Mouse (Mus musculus) olfactory bulb, adult 2 months (tissue): Measurements from ENCODE around the gene AL731706.1. TPM values are rescaled to one million over a fixed set of nuclear protein-coding genes. Genes with fewer than 3 reads are reported as not detected.
"Not testable (repeated sequence)": the region's sequence is repeated elsewhere in the genome, so short reads cannot be mapped to it uniquely, and the experiment has no call there.

Experiments
- H3K27ac ChIP-seq: fragments of 200-500 bp; 2 replicates; pipeline ENCODE4 v1.5.1; 2012; ENCODE audit warnings: low read depth, low read length; ENCODE audit not compliant: insufficient read depth
- H3K4me1 ChIP-seq: fragments of 200-500 bp; 2 replicates; pipeline ENCODE4 v1.6.1; 2012; ENCODE audit warnings: low read length; ENCODE audit not compliant: control insufficient read depth, insufficient read depth
- H3K4me3 ChIP-seq: fragments of 200-500 bp; 2 replicates; pipeline ENCODE4 v1.5.1; 2012; ENCODE audit warnings: mild to moderate bottlenecking, low read depth, low read length, moderate library complexity; ENCODE audit not compliant: insufficient read depth
- CTCF ChIP-seq: fragments of 200-500 bp; IDR thresholded peaks from 2 replicates; pipeline ENCODE4 v1.5.1; 2012; ENCODE audit warnings: low read depth, mild to moderate bottlenecking, low read length, moderate library complexity; ENCODE audit not compliant: insufficient read depth
- POLR2A ChIP-seq: fragments of 200-500 bp; IDR thresholded peaks from 2 replicates; pipeline ENCODE4 v1.6.1; 2012; ENCODE audit warnings: mild to moderate bottlenecking, low read depth, low read length, moderate library complexity; ENCODE audit not compliant: insufficient read depth
- WGBS: fragments of 180-500 bp; shearing (Covaris S2); methylation state at CpG from one replicate; pipeline ENCODE4 v1.1.7; 2018; 5-methylcytosine and 5-hydroxymethylcytosine counted together
- polyA plus RNA-seq: library from polyadenylated mRNA; stranded (reverse); fragments of >200 nt; gene quantifications from 2 replicates; pipeline ENCODE4 v1.2.4, GENCODE M21; 2012; ENCODE audit warnings: low replicate concordance; ENCODE audit not compliant: missing spikeins, insufficient read depth, insufficient read length

The AL731706.1 gene
- polyA plus RNA-seq, 1 experiment: not detected

DNA sequence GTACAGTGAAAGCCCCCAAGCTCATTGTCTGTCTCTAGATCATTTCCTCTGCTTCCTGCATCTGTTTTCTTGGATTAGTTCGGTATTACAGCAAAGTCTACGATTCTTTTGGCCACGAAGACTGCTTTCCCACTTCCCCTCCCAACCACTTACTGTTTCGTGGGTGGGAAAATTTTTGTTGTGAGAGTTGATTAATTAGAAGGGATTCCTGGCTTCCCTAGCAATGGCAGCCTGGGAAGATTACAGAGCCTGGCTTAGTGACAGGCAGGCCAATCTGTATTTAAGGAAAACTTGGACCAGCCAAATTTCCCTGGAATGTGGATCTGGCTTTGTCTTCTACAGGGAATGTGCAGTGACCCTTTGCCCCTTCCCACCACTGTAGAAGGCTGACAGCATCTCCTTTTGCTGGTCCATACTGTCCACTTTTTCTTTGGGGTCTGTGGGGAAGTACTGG, 20.8 kb upstream of the AL731706.1 start:
- no peak overlapping the region for H3K27ac ChIP-seq
- no peaks in the 10 kb centered on the region for H3K4me1 ChIP-seq
- 30% methylated on average over 4 of the region's 4 CpGs for WGBS
- no peak overlapping the region for H3K4me3 ChIP-seq
- TF ChIP-seq CTCF (no peak), POLR2A (no peak)

- Histone ChIP-seq H3K4me3 (no peak overlapping the region), H3K4me1 (no peaks in the 10 kb centered on the region), H3K27ac (no peak overlapping the region)
- 90% methylated on average over 2 of the region's 2 CpGs for WGBS
- TF ChIP-seq CTCF (no peak), POLR2A (no peak)
Observed at GRCm38 (mm10) chr2:136909298-136909697, 18.1 kb upstream of the AL731706.1 start.

GRCm38 (mm10) chr2:136908596-136908995, 17.4 kb upstream of the AL731706.1 start:
- H3K27ac ChIP-seq: no peak overlapping the region
- TF ChIP-seq POLR2A (no peak), CTCF (no peak)
- 95% methylated on average over 3 of the region's 3 CpGs for WGBS
- no peaks in the 10 kb centered on the region for H3K4me1 ChIP-seq
- H3K4me3 ChIP-seq: no peak overlapping the region

- no peak for TF ChIP-seq CTCF
- no peak for TF ChIP-seq POLR2A
- 80% methylated on average over 2 of the region's 2 CpGs for WGBS
Observed at GRCm38 (mm10) chr2:136896131-136896530, 4.9 kb upstream of the AL731706.1 start.

GRCm38 (mm10) chr2:136894494-136894893, 3.3 kb upstream of the AL731706.1 start:
- WGBS: 64% methylated on average over 2 of the region's 2 CpGs
- no peaks in the 10 kb centered on the region for H3K4me1 ChIP-seq
- no peak overlapping the region for H3K4me3 ChIP-seq
- no peak overlapping the region for H3K27ac ChIP-seq
- TF ChIP-seq CTCF (no peak), POLR2A (no peak)

More at GRCm38 (mm10) chr2:136896131-136896530, 4.9 kb upstream of the AL731706.1 start:
- Histone ChIP-seq H3K4me1 (no peaks in the 10 kb centered on the region), H3K27ac (no peak overlapping the region), H3K4me3 (no peak overlapping the region)

DNA sequence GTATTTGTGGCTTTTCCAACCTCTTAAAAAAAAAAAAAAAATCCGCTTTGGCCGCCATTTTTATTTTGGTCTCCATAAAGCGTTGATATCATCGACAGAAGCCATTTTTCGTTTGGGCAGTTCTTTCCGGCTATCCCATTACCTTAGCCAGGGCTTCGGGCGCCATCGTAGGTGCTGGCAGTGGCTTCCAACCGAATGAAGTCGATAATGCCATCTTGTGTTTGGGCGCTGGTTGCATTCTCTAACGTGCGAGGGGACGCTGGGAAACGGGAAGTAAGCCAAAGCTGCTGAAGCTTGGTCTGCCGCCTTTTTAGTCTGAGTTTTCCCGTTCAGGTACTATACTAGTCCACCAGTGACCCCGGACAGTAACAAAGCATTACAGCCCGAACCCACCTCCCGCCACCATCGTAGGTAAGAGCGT, 772 bp upstream of the AL731706.1 start:
- Histone ChIP-seq H3K4me3 (peak overlapping the region; percentile 60), H3K4me1 (no peaks in the 10 kb centered on the region), H3K27ac (0 out of 2 replicates have a peak overlapping the region, but pooled peaks have one; percentile 36)
- WGBS: under 1% methylated on average over 23 of the region's 23 CpGs
- no peak for TF ChIP-seq POLR2A
- no peak for TF ChIP-seq CTCF

DNA sequence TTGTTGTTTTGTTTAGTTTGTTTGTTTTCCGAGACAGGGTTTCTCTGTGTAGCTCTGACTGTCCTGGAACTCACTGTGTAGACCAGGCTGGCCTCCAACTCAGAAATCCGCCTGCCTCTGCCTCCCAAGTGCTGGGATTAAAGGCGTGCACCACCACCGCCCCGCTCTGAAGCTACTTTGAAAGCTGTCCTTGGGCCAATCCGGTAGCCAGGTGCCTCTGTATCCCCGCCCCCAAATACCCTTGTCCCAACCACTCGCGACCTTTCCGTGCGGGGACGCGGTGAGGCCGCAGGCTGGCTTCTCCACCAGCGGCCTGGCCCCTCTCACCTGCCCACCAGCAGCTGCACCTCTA, 497 bp downstream of the AL731706.1 start:
- H3K4me1 ChIP-seq: not testable (repeated sequence)
- 4% methylated on average over 15 of the region's 15 CpGs for WGBS
- H3K4me3 ChIP-seq: peak overlapping the region; percentile 57
- peak overlapping the region; percentile 96 for H3K27ac ChIP-seq

GRCm38 (mm10) chr2:136886846-136887245, 4.3 kb downstream of the AL731706.1 start:
- 11% methylated on average over 4 of the region's 4 CpGs for WGBS
- no peak overlapping the region for H3K27ac ChIP-seq
- TF ChIP-seq POLR2A (no peak), CTCF (no peak)
- H3K4me3 ChIP-seq: no peak overlapping the region
- H3K4me1 ChIP-seq: no peaks in the 10 kb centered on the region

DNA sequence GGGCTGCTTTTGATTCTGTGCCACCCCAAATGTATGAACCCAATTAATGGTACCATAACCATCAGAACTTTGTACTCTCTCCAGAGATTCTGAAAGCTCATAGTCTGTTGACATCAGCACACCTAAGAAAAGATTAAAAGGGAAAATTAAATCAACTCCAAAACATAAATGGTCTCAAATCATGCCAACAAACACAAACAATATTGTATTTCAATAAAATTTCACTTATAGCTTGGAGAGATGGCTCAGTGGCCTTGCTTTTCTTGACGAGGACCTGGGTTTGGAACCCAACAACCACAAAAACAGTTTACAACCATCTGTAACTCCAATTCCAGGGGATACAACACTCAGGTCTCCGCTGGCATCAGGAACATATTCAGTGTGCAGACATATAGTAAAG, 5.6 kb downstream of the AL731706.1 start, which contains the start of gene AL731706.2:
Gene AL731706.2, minus strand, starts transcription at position 101 of the 400 bp plus-strand sequence.
- 98% methylated on average over 2 of the region's 2 CpGs for WGBS
- no peaks in the 10 kb centered on the region for H3K4me1 ChIP-seq
- no peak for TF ChIP-seq CTCF
- no peak for TF ChIP-seq POLR2A
- no peak within 1 kb of the TSS for H3K27ac ChIP-seq
- H3K4me3 ChIP-seq: no peak within 1 kb of the TSS
